Mouse (Mus musculus) midbrain, postnatal 0 days (tissue): ENCODE results near the gene Atoh8. TPM values are rescaled to one million over a fixed set of nuclear protein-coding genes. Genes with fewer than 3 reads are reported as not detected.
A peak's percentile ranks its signal among the peaks of the same experiment; 100 is the strongest.

Source experiments
- ATAC-seq: fragments of 200-750 bp; cut with Nextera tagmentation; 2 replicates; pipeline ENCODE4 v1.8.0; 2017; ENCODE audit warnings: moderate number of reproducible peaks, mild to moderate bottlenecking, moderate TSS enrichment, moderate library complexity; ENCODE audit not compliant: low FRiP score
- DNase-seq: peaks from one replicate; pipeline ENCODE4 v3.0.0-alpha.2; 2015; ENCODE audit warnings: low spot score
- H3K27ac ChIP-seq: fragments of 300-500 bp; sonication (generic); 2 replicates; pipeline ENCODE4 v1.5.1; 2014; ENCODE audit warnings: low read depth, mild to moderate bottlenecking, low read length, mixed read lengths
- H3K27me3 ChIP-seq: fragments of 300-500 bp; sonication (generic); 2 replicates; pipeline ENCODE4 v1.6.1; 2014; ENCODE audit warnings: low read length, control low read depth, mixed read lengths; ENCODE audit not compliant: insufficient read depth
- H3K36me3 ChIP-seq: fragments of 300-500 bp; sonication (generic); 2 replicates; pipeline ENCODE4 v1.6.1; 2014; ENCODE audit warnings: low read length, control low read depth, mixed read lengths; ENCODE audit not compliant: insufficient read depth
- H3K4me1 ChIP-seq: fragments of 300-500 bp; sonication (generic); 2 replicates; pipeline ENCODE4 v1.6.1; 2014; ENCODE audit warnings: mild to moderate bottlenecking, control low read depth, antibody characterized with exemption, low read length, mixed read lengths; ENCODE audit not compliant: insufficient read depth
- H3K4me2 ChIP-seq: fragments of 300-500 bp; sonication (generic); 2 replicates; pipeline ENCODE4 v1.6.1; 2014; ENCODE audit warnings: low read depth, mild to moderate bottlenecking, low read length, mixed read lengths; ENCODE audit not compliant: poor library complexity, severe bottlenecking
- H3K4me3 ChIP-seq: fragments of 300-500 bp; sonication (generic); 2 replicates; pipeline ENCODE4 v1.5.1; 2014; ENCODE audit warnings: low read depth, mild to moderate bottlenecking, low read length, moderate library complexity
- H3K9ac ChIP-seq: fragments of 300-500 bp; sonication (generic); replicated peaks from 2 replicates; pipeline ENCODE4 v1.6.1; 2014; ENCODE audit warnings: mild to moderate bottlenecking, low read length, moderate library complexity, mixed read lengths; ENCODE audit not compliant: poor library complexity, severe bottlenecking
- H3K9me3 ChIP-seq: fragments of 300-500 bp; sonication (generic); 2 replicates; pipeline ENCODE4 v1.6.1; 2016; ENCODE audit warnings: low read length, control low read depth
- CTCF ChIP-seq: IDR thresholded peaks from 2 replicates; pipeline ENCODE4 v1.5.1; 2016; ENCODE audit warnings: antibody characterized with exemption, mild to moderate bottlenecking
- WGBS: fragments of 180-500 bp; shearing (Covaris S2); extraction: QIAGEN DNeasy Blood & Tissue Kit; methylation state at CpG from one replicate; pipeline ENCODE4 v1.1.7; 2014; 5-methylcytosine and 5-hydroxymethylcytosine counted together
- polyA plus RNA-seq: library from polyadenylated mRNA; unstranded; fragments of >200 nt; fragmentation: Nextera tagmentation; extraction: Ambion mirVana; gene quantifications from 2 replicates; pipeline ENCODE4 v1.2.1, GENCODE M21; 2015
- total RNA-seq: library from RNA; depleted of rRNA; stranded (reverse); fragments of >200 nt; gene quantifications from 2 replicates; pipeline ENCODE4 v1.2.3, GENCODE M21; 2014

The Atoh8 gene
- total and polyA plus RNA-seq, 2 experiments from 2014 or later = 1.8 to 2.3 TPM

DNA sequence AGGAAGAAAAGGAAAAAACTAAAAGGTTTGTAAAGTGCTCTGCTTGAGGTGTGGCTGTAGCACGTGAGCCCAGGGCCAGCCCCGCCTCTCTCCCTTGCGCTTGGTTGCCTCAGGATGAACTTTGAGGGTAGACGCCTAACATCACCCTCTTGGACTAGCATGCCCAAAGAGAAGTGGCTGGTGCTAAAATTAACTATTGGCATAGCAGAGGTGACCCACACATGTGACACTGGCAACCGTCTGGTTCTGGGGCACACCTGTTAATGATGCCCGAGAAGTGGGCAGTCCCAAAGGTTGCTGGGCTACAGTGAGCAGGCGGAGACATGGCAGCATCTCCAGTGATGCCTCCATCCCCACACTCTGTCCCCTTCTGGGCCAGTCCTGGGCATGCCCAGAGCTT is 24.1 kb upstream of the Atoh8 start:
- Histone ChIP-seq H3K4me1 (no peaks in the 10 kb centered on the region), H3K9ac (no peak overlapping the region), H3K9me3 (no peaks in the 10 kb centered on the region), H3K4me2 (no peak overlapping the region), H3K27me3 (no peaks in the 10 kb centered on the region), H3K4me3 (no peak overlapping the region), H3K27ac (no peak overlapping the region), H3K36me3 (no peaks in the 10 kb centered on the region)
- no peak for DNase-seq
- 81% methylated on average over 7 of the region's 7 CpGs for WGBS
- ATAC-seq = no peak
- no peak for TF ChIP-seq CTCF

DNA sequence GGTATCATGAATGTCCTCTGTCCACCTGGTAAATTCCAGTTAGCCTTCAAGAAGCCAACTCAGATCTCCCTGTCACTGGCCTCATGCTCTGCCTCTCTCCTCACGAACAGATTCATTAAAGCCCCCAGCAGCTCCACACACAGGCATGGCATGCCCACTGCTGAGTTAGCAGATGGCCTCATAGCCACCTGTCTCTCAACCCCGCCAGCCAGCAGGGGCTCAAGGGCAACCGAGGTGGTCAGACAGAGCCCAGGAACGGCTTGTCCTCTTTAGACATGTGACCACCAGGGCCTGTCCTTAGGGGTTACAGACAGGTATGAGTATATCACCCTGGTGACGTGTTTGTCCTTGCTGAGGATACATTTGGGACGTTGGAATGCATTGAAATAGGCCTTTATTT is 19.9 kb upstream of the Atoh8 start:
- no peak for TF ChIP-seq CTCF
- Histone ChIP-seq H3K4me2 (no peak overlapping the region), H3K9me3 (no peaks in the 10 kb centered on the region), H3K4me3 (no peak overlapping the region), H3K4me1 (no peaks in the 10 kb centered on the region), H3K9ac (no peak overlapping the region), H3K27ac (no peak overlapping the region), H3K36me3 (no peaks in the 10 kb centered on the region), H3K27me3 (no peaks in the 10 kb centered on the region)
- DNase-seq (peak; percentile 33), ATAC-seq (no peak)
- WGBS = 75% methylated on average over 6 of the region's 6 CpGs

GRCm38 (mm10) chr6:72254588-72255075 is 19.3 kb upstream of the Atoh8 start:
- H3K4me3 ChIP-seq = no peak overlapping the region
- no peak for DNase-seq
- H3K4me2 ChIP-seq = no peak overlapping the region
- H3K9me3 ChIP-seq = no peaks in the 10 kb centered on the region
- H3K27me3 ChIP-seq = no peaks in the 10 kb centered on the region
- no peak overlapping the region for H3K9ac ChIP-seq
- H3K27ac ChIP-seq = no peak overlapping the region
- no peaks in the 10 kb centered on the region for H3K36me3 ChIP-seq
- WGBS = 62% methylated on average over 10 of the region's 10 CpGs
- no peak for TF ChIP-seq CTCF
- peak; percentile 29; the same call in 1 of the 2 replicates for ATAC-seq
- H3K4me1 ChIP-seq = no peaks in the 10 kb centered on the region

GRCm38 (mm10) chr6:72253911-72254587 is 18.7 kb upstream of the Atoh8 start:
- Histone ChIP-seq H3K4me1 (no peaks in the 10 kb centered on the region), H3K4me2 (no peak overlapping the region), H3K9ac (no peak overlapping the region), H3K4me3 (no peak overlapping the region), H3K27me3 (no peaks in the 10 kb centered on the region), H3K27ac (no peak overlapping the region), H3K9me3 (no peaks in the 10 kb centered on the region), H3K36me3 (no peaks in the 10 kb centered on the region)
- WGBS = 65% methylated on average over 4 of the region's 4 CpGs
- peak; percentile 20; the same call in 1 of the 2 replicates for ATAC-seq
- no peak for TF ChIP-seq CTCF
- peak; percentile 61 for DNase-seq

DNA sequence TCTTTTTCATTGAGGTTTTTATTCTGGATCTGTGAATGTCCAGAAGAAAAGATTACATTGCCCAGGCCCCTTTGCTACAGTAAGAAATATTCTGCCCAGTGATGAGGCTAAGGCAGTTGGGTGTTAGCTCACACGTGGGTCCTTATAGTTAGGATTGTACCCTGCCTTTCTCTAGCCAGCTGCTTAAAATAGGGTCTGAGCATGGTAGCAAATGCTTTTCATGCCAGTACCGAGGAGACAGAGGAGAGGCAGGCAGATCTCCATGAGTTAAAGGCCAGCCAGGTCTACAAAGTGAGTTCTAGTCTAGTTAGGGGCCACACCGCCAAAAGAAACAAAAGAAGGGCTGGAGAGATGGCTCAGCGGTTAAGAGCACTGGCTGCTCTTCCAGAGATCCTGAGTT is 17.8 kb upstream of the Atoh8 start:
- no peak for TF ChIP-seq CTCF
- no peaks in the 10 kb centered on the region for H3K27me3 ChIP-seq
- no peak overlapping the region for H3K4me3 ChIP-seq
- WGBS = 75% methylated on average over 4 of the region's 4 CpGs
- no peaks in the 10 kb centered on the region for H3K4me1 ChIP-seq
- no peak for ATAC-seq
- H3K4me2 ChIP-seq = no peak overlapping the region
- no peak overlapping the region for H3K9ac ChIP-seq
- DNase-seq = no peak
- no peaks in the 10 kb centered on the region for H3K9me3 ChIP-seq
- H3K27ac ChIP-seq = no peak overlapping the region
- no peaks in the 10 kb centered on the region for H3K36me3 ChIP-seq

DNA sequence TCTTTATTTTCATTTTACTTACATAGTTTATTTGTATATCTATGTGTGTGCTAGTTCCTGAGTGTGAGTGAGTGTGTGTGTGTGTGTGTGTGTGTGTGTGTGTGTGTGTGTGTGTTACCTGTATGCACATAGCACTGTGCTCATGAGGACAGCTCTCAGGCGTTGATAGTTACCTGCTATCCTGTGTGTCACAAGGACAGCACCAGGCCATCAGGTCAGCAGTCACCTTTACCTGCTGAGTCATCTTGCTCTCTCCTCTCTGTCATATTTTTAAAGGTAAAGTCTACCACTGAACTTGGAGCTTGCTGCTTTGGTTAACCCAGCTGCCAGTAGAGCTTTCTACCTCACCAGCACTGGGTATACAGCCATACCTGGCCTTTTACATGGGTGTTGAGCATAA is 17.1 kb upstream of the Atoh8 start:
- no peak for TF ChIP-seq CTCF
- no peaks in the 10 kb centered on the region for H3K9me3 ChIP-seq
- no peak overlapping the region for H3K27ac ChIP-seq
- WGBS = 87% methylated on average over 1 of the region's 1 CpGs
- H3K27me3 ChIP-seq = no peaks in the 10 kb centered on the region
- no peaks in the 10 kb centered on the region for H3K36me3 ChIP-seq
- DNase-seq (no peak), ATAC-seq (no peak)
- no peaks in the 10 kb centered on the region for H3K4me1 ChIP-seq
- no peak overlapping the region for H3K4me2 ChIP-seq
- H3K4me3 ChIP-seq = no peak overlapping the region
- H3K9ac ChIP-seq = no peak overlapping the region
